Mouse (Mus musculus): ENCODE measurements around the gene Clec2g.
"Not testable (repeated sequence)": the region's sequence is repeated elsewhere in the genome, so short reads cannot be mapped to it uniquely, and the experiment has no call there.

DNA sequence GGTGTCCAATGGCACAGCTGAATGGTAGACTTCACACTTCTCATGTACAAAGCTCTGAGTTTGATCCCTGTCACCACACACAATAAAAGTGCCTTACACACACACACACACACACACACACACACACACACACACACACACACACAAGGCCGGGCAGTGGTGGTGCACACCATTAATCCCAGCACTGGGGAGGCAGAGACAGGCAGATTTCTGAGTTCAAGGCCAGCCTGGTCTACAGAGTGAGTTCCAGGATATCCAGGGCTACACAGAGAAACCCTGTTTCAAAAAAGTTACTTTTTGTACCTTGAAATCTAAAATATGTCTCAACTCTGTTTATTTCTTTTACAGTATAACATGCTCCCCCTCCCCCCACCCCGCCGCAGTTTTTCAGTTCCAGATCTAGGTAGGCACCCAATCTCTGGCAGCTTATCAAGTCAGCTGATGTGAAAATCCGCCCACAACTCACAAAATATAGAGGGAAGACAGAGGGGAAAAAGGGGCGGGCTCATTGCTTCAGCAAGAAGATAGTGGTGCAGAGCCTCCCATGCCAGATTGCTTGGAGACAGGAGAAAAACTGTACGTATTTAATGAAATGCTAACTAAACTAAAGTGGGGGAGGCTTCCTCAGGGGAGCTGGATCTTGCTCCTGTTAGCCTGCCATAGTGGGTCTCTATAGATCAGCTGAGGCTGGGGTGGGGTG lies 46.9 kb upstream of the Clec2g start, which contains the start of gene Clec2i:
- not testable (repeated sequence) for TF ChIP-seq CTCF (IDR thresholded peaks at IDR 0.05; ENCODE audit: control insufficient read depth, insufficient read depth, low read length); POLR2A (IDR thresholded peaks at IDR 0.05; ENCODE audit: borderline replicate concordance, control insufficient read depth, low read depth, low read length)
